Mouse (Mus musculus): ENCODE measurements at regions not wholly inside any gene's neighbourhood (a gene's known extent, or its start where the extent isn't known, plus 50 kb on each side); places are given as distances from the start of the nearest gene placed in this dataset.

DNA sequence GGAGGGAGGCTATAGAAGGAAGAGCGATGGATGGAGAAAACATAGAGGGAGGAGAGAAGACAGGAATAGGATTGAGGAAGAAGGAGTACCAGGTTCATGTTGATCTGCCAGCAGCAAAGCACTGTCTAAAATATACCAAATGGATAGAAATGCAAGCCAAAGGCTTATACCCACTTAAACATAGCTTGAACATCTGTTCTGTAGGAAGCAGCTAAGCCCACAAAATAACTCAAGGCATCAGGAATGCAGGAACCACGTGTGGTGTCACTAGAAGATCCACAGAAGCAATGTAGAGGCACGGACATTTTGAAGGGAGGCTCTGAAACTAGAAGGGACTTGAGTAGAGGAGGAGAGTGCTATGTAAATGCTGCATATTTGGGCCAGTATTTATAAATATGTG, 78.9 kb downstream of the Smgc start:
- DNase-seq (ENCODE audit: low spot score), result no peak

DNA sequence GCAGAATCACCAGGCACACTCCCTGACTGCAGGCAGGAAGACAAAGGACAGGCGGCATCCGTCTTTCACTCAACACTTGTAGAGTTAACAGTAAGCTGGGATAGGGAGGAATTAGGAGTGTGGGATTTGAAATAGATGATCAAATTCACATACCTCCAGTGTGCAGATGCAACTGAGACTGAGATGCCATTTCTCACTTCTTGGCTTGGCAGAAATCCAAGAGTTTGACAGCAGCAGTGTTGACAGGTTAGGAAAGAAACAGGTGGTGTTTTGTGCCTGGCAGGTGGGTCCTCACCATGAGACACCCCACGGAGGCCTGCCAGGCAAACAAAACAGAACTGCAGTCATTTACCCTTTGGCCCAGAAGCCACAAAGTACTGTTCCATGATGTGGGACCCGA, 79.8 kb downstream of the Smgc start:
- no peak for DNase-seq (ENCODE audit: low spot score)

DNA sequence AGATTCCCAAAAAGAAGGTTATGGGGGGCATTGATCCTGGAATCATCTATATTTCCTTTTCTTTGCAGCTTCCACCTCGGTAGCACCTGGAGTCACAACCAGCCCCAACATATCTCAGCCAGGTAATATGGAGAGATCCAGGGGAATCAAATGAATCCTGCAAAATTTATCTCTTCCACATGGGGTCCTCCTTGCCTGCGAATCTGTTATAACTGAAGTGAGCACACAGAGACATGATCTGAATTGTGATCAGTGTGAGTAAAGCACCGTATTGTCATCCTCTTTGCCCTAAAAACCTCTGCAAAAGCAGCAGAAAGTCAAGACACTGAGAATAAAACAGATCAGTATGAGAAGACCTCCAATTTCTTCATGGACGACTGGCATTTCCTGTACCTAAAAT, 86.5 kb downstream of the Smgc start:
- no peak for DNase-seq (ENCODE audit: low spot score)

DNA sequence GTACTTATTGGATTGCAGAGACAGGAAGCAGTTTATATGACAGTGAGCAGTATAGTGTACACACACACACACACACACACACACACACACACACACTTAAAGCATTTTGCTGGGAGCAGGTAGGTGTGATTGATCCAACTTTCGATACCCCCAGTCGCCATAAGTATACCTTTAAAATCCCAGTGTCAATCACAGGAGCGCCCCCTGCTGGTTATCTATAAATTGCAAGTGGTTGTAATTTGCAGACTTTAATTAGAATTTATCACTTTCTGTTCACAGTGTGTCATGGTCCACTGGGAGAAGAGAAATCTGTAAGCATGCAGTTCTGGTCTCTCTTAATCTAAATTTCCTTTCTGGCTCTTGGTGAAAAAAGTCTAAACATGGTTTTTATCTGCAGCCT, 89.4 kb downstream of the Smgc start:
- DNase-seq (ENCODE audit: low spot score), result no peak

DNA sequence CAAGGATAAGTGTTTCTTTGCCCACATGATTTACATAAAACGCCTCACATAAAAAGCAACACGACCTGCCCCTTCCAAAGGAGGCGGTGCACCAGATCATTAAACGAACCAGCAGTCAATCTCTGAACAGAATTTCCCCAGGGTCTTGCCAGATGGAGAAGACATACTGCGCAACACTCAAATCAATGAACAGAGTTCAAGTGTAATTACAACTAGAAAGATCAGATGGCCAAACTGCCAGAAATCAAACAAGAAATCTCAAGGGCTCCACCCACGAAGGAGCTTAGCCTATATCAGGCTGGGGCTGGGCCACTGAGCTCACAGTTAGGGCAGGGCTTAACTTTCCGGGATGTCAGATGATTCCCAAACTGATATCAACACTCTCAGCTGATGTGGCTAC, 90.4 kb downstream of the Smgc start:
- DNase-seq (ENCODE audit: low spot score), result no peak

DNA sequence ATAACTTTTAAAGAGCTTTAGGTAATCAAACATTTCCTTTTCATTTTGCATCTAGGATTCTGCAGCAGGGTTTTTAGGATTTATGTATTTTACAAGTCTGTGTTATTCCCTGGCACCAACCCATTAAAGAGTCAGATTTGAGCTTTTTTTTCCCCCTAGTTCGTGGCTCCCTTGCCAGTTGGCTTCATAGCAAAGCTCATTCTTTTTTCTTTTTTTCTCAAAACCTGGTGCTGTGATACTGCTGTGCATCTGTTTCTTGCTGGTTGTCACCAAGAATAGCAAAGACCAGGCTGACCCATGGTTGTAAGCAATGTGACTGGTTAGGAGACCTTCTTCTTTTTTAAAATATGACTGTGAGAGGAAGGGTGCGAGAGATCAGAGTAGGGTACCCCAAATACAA, 93.7 kb upstream of the Cntn1 start:
- no peak for DNase-seq (ENCODE audit: low spot score)

DNA sequence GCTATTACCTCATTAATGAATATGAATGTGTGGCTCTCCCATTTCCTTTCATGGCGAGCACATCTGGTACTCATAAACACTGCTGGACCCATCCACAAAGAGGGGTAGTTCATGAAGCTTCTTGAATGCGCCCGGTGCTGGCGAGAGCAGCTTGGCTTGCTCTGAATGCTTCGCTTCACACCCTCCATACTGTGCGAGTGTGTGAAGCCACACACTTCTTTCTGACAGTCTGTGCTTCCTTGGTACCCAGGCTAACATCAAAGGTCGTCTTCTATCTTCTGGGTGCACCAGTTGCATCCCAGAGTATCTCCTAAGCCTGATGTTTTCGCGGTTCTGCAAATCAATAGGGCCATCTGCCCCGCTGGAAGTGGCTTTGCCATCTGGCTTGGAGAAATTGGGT, 85.8 kb upstream of the Cntn1 start:
- DNase-seq (ENCODE audit: low spot score), result no peak

DNA sequence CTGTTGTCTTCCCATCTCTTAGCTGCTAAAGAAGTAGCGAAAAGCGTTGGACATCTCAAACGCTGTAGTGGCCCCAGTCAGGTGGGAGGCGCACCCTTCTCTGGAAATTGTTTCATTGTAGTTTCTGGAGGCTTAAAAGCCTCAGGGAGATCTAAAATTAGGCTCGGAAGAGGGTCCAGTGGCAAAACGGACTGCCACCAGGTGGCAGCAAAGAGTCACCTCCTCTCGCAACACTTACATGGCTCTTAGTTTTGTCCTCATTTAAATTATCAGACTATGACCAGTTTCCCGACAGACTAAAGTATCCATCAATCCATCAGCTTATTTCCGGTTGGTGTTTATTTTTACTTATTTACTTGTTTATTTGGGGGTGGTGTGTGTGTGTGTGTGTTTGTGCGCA, 81.6 kb upstream of the Cntn1 start:
- peak; percentile 10 for DNase-seq (ENCODE audit: low spot score)

DNA sequence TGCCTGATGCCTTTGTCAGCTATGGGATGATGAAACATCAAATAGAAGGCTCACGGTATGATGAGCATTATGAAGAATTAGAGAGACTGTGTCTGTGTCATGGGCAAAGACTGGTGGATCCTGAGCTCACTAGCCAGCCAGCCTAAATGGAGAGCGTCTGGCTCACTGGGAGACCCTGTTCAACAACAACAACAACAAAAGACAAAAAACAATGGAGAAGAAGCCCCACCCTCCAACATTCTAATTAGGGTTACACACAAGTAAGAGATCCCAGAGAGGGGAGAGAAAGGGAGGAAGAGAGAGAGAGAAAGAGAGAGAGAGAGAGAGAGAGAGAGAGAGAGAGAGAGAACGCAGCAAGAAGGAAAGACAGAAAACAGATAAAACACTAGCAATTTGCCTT, 79.6 kb upstream of the Cntn1 start:
- DNase-seq (ENCODE audit: low spot score), result no peak

DNA sequence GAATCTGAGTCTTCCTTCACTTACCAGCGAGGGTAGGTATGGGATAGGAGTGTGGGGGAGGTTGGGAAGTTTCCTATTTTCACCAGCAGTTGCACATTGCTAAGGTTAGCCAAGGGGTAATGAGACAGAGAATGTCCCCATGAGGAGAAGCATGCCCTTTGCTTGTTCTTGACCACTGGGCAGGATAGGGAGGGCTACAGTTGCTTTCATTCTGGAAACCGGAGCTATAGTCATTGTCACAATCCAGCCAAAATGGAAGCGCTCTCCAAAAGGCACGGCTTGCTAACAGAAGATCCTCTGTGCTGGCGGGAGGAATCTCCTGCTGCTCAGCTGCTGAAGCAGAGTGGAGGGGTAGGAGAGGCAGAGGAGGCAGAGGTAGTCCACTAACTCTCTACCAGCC, 79.1 kb upstream of the Cntn1 start:
- no peak for DNase-seq (ENCODE audit: low spot score)

DNA sequence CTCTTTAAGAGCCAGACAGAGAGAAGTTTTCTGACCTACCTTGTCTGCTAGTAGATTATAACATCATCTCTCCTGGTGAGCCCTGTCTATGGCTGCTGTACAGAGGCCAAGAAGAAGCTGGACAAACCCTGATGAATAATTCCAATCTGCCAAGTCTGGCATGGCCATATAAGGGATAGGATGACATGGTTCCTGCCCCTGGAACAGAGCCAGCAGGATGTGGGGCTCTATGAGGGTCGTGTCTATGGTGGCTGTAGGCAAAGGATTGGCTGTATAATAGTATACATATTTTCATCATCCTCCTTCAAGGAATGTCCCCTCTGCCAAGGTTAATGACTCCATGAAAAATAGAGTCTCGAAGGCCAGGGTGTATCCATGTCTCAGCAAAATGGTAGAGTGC, 75.4 kb upstream of the Cntn1 start:
- no peak for DNase-seq (ENCODE audit: low spot score)

DNA sequence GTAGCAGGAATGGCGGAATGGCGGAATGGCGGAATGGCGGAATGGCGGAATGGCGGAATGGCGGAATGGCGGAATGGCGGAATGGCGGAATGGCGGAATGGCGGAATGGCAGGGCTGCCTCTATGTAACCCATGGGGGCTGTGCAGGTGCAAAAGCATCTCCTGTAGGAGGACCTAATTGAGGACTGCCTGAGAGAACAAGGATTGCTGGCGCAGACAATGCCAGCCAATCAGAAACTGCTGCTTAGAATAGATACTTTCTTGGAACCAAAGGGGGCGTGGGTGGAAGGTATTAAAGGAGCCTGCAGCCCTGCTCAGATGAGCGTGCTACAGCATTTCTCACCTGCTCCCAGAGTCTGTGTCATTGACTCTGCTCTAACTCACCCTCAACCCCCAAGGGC, 67.8 kb upstream of the Cntn1 start:
- peak; percentile 80 for DNase-seq (ENCODE audit: low spot score)

DNA sequence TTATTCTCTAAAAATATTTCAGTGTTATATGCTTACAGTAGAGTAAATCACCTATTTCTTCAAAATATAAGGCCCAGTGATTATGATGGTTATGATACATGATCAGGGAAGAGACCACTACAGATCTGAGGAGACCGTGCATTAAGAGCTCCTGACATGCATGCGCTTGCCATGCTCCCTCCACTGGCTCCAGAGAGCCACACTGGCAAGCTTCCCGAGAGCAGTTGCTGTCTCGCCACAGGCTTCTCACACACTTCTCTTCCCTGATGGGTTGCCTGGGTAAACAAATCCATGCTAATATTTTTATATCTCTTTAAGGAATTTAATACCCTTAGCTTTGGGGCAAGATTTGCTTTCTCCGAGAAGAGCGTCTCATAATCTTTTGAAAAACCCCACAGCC, 50.9 kb upstream of the Cntn1 start:
- no peak for DNase-seq (ENCODE audit: low spot score)

All from testis, postnatal 14 days (tissue).